In the genomic region with DNA sequence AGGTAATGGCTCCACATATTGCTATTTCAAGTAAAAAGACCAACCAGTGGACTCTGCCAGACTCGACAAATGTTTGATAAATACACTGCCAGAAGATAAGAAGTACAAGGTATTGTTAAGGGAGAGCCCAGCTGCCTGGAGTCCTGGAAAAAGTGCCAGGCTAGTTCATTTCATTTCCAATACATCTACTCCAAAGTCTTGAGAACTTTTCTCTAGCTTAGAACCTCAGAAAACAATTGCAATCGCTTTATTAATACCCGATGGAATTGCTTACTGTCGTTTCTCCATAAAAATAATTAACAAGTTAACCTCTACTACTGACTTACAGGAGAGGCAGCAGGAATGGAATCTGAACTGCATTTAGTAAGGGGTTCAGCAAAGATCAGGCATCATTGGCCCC, we compare ENCODE assay signal across 9 mouse cellular contexts. TPM values are rescaled to one million over a fixed set of nuclear protein-coding genes. Genes with fewer than 3 reads are reported as not detected.
DNase-seq lines count a peak whose midpoint lies in the region; ATAC-seq and TF ChIP-seq lines count a peak whose summit lies in the region.
"Had no signal": no experiment of that assay in that cellular context is flagged by ENCODE, and none has a peak within 500 bp of the region (broad histone marks: within the 10 kb centered on the region; RNA-seq: fewer than 3 reads in every experiment).

No protein-coding gene starts in this region.

- ATAC-seq in kidney, postnatal 0 days (replicated peaks; ENCODE audit: low FRiP score, low read depth), result no peak
- ATAC-seq in forebrain, embryonic 12.5 days (ENCODE audit: low FRiP score), result no peak
- ATAC-seq in limb, embryonic 12.5 days (ENCODE audit: insufficient number of reproducible peaks, insufficient read depth, low FRiP score, low TSS enrichment, low read depth), result no peak
- no peak for ATAC-seq in neural tube, embryonic 14.5 days (ENCODE audit: low read depth)
- no peak for ATAC-seq in monocyte, adult 5-6 weeks (replicated peaks; ENCODE audit: insufficient number of reproducible peaks, low FRiP score, low TSS enrichment, poor library complexity, severe bottlenecking)

- H3K27ac ChIP-seq in kidney, postnatal 0 days, result no peak overlapping the region
- H3K27ac ChIP-seq in forebrain, embryonic 12.5 days, result 0 out of 2 replicates have a peak overlapping the region, but pooled peaks have one; percentile 85
- H3K27ac ChIP-seq in limb, embryonic 12.5 days, result no peak overlapping the region
- peak overlapping the region; percentile 88 for H3K27ac ChIP-seq in neural tube, embryonic 14.5 days (ENCODE audit: low read depth, low read length)

- H3K4me3 ChIP-seq in kidney, postnatal 0 days (replicated peaks; ENCODE audit: low read depth, low read length), result peak overlapping the region; percentile 70
- peak overlapping the region; percentile 78 for H3K4me3 ChIP-seq in forebrain, embryonic 12.5 days (replicated peaks)
- peak overlapping the region; percentile 77 for H3K4me3 ChIP-seq in limb, embryonic 12.5 days (replicated peaks)
- peak overlapping the region; percentile 81 for H3K4me3 ChIP-seq in neural tube, embryonic 14.5 days (ENCODE audit: low read depth, low read length)

- TF ChIP-seq CTCF in kidney, postnatal 0 days (IDR thresholded peaks at IDR 0.05; ENCODE audit: low read depth), result no peak

- peak overlapping the region; percentile 28; the same call in 1 of the 2 replicates for H3K9ac ChIP-seq in kidney, postnatal 0 days (ENCODE audit: low read depth, low read length)
- 0 out of 2 replicates have a peak overlapping the region, but pooled peaks have one; percentile 81 for H3K9ac ChIP-seq in forebrain, embryonic 12.5 days
- H3K9ac ChIP-seq in limb, embryonic 12.5 days (replicated peaks), result no peak overlapping the region
- H3K9ac ChIP-seq in neural tube, embryonic 14.5 days (replicated peaks; ENCODE audit: low read depth, low read length), result peak overlapping the region; percentile 80; the same call in 1 of the 2 replicates

- H3K36me3 ChIP-seq in kidney, postnatal 0 days (ENCODE audit: insufficient read depth, low read length), result no peaks in the 10 kb centered on the region
- no peaks in the 10 kb centered on the region for H3K36me3 ChIP-seq in forebrain, embryonic 12.5 days (replicated peaks)
- H3K36me3 ChIP-seq in limb, embryonic 12.5 days, result no peaks in the 10 kb centered on the region
- H3K36me3 ChIP-seq in neural tube, embryonic 14.5 days (ENCODE audit: control insufficient read depth, insufficient read depth, low read length), result no peaks in the 10 kb centered on the region
- H3K36me3 ChIP-seq: G1E had no signal

- no peaks in the 10 kb centered on the region for H3K27me3 ChIP-seq in kidney, postnatal 0 days (ENCODE audit: insufficient read depth, low read length)
- peaks cover 37% of the 10 kb centered on the region for H3K27me3 ChIP-seq in forebrain, embryonic 12.5 days
- H3K27me3 ChIP-seq in limb, embryonic 12.5 days, result peaks cover 33% of the 10 kb centered on the region
- no peaks in the 10 kb centered on the region; the same call in 1 of the 2 replicates for H3K27me3 ChIP-seq in neural tube, embryonic 14.5 days (ENCODE audit: control insufficient read depth, insufficient read depth, low read length)

- peak overlapping the region; percentile 88 for H3K4me2 ChIP-seq in kidney, postnatal 0 days (ENCODE audit: low read length)
- peak overlapping the region; percentile 82 for H3K4me2 ChIP-seq in forebrain, embryonic 12.5 days
- H3K4me2 ChIP-seq in limb, embryonic 12.5 days, result peak overlapping the region; percentile 91
- H3K4me2 ChIP-seq in neural tube, embryonic 14.5 days (ENCODE audit: low read depth, low read length), result peak overlapping the region; percentile 94

- WGBS in kidney, postnatal 0 days, result 6% methylated on average over 4 of the region's 4 CpGs
- WGBS in forebrain, embryonic 12.5 days, result 6% methylated on average over 4 of the region's 4 CpGs
- WGBS in limb, embryonic 12.5 days, result 5% methylated on average over 4 of the region's 4 CpGs
- WGBS in neural tube, embryonic 14.5 days, result 10% methylated on average over 4 of the region's 4 CpGs

- intact Hi-C loops in gastrocnemius, postnatal 36 days (cut with DNase I), result no loop called here

- no peaks in the 10 kb centered on the region for H3K9me3 ChIP-seq in kidney, postnatal 0 days (replicated peaks; ENCODE audit: low read length)
- H3K9me3 ChIP-seq in forebrain, embryonic 12.5 days, result no peaks in the 10 kb centered on the region
- H3K9me3 ChIP-seq in limb, embryonic 12.5 days, result no peaks in the 10 kb centered on the region
- H3K9me3 ChIP-seq in neural tube, embryonic 14.5 days (ENCODE audit: control insufficient read depth, low read length), result no peaks in the 10 kb centered on the region

- H3K4me1 ChIP-seq in kidney, postnatal 0 days (replicated peaks; ENCODE audit: insufficient read depth, low read length), result no peaks in the 10 kb centered on the region
- H3K4me1 ChIP-seq in forebrain, embryonic 12.5 days, result peaks cover 35% of the 10 kb centered on the region
- peaks cover 22% of the 10 kb centered on the region for H3K4me1 ChIP-seq in limb, embryonic 12.5 days (replicated peaks)
- H3K4me1 ChIP-seq in neural tube, embryonic 14.5 days (ENCODE audit: control insufficient read depth, insufficient read depth, low read length), result peaks cover 8% of the 10 kb centered on the region

- peak; percentile 27 for DNase-seq in kidney, postnatal 0 days (ENCODE audit: low spot score)
- DNase-seq in kidney, postnatal 4 days, result no peak
- no peak for DNase-seq in natural killer cell, adult 2 months (ENCODE audit: low spot score in 2 of 2)
- no peak for DNase-seq in gastrocnemius, postnatal 36 days

RNA-seq across cellular contexts. Expression of gene Tenm3, which starts 1.7 kb away (rescaled TPM):
- polyA plus RNA-seq in kidney, postnatal 0 days (2015; fragmentation: Nextera tagmentation; extraction: Ambion mirVana), result 13.9 and 15.3 TPM in 2 replicates
- polyA plus RNA-seq in forebrain, embryonic 12.5 days (2016; fragmentation: Nextera tagmentation; extraction: Ambion mirVana), result 38.8 and 42.0 TPM in 2 replicates
- 46.4 and 47.1 TPM in 2 replicates for polyA plus RNA-seq in limb, embryonic 12.5 days (2016; fragmentation: Nextera tagmentation; extraction: Ambion mirVana)
- polyA plus RNA-seq in neural tube, embryonic 14.5 days (2014; fragmentation: Nextera tagmentation; extraction: Ambion mirVana), result 61.0 and 68.9 TPM in 2 replicates
- total RNA-seq in monocyte, adult 5-6 weeks (2017), result not detected in 3 replicates
- 1 to 10 TPM; 9.4 to 9.9 TPM for total RNA-seq in gastrocnemius, postnatal 36 days (2021)

Comparison
In these comparisons a context has a peak if more than half of its experiments do, and no peak if none do; other contexts are left out.
1. H3K27ac ChIP-seq: peak in forebrain, embryonic 12.5 days (single experiment) and neural tube, embryonic 14.5 days (single experiment); none in kidney, postnatal 0 days (single experiment) and limb, embryonic 12.5 days (single experiment).
2. Peak in every context shown above with its lines, with median percentiles within 50 percentile points of each other: H3K4me2 ChIP-seq and H3K4me3 ChIP-seq.